Mouse (Mus musculus): Measurements from ENCODE around the gene Flt4. TPM values are rescaled to one million over a fixed set of nuclear protein-coding genes. Genes with fewer than 3 reads are reported as not detected.

Gene Flt4
- polyA plus RNA-seq, 1 experiment from 2014 or later, result 1.8 TPM

- DNase-seq (ENCODE audit: low spot score) (no peak), ATAC-seq (no peak; the same call in 1 of the 2 replicates)
- Histone ChIP-seq H3K36me3 (ENCODE audit: control insufficient read depth, insufficient read depth, low read length) (peaks cover 10% of the 10 kb centered on the region), H3K4me2 (ENCODE audit: low read length) (no peak overlapping the region), H3K9me3 (replicated peaks; ENCODE audit: control insufficient read depth, low read length) (no peaks in the 10 kb centered on the region), H3K4me1 (ENCODE audit: control insufficient read depth, insufficient read depth, low read length) (no peaks in the 10 kb centered on the region), H3K27me3 (replicated peaks; ENCODE audit: control insufficient read depth, insufficient read depth, low read length) (no peaks in the 10 kb centered on the region), H3K27ac (ENCODE audit: low read depth, low read length) (no peak overlapping the region), H3K9ac (ENCODE audit: low read length) (no peak overlapping the region), H3K4me3 (ENCODE audit: low read depth, low read length) (no peak overlapping the region)
- 78% methylated on average over 12 of the region's 12 CpGs for WGBS
Observed at GRCm38 (mm10) chr11:49664262-49665140, 55.4 kb downstream of the Flt4 start.

- Histone ChIP-seq H3K27ac (ENCODE audit: low read depth, low read length) (no peak overlapping the region), H3K9me3 (replicated peaks; ENCODE audit: control insufficient read depth, low read length) (no peaks in the 10 kb centered on the region), H3K4me1 (ENCODE audit: control insufficient read depth, insufficient read depth, low read length) (no peaks in the 10 kb centered on the region), H3K9ac (ENCODE audit: low read length) (no peak overlapping the region), H3K4me3 (ENCODE audit: low read depth, low read length) (no peak overlapping the region), H3K27me3 (replicated peaks; ENCODE audit: control insufficient read depth, insufficient read depth, low read length) (no peaks in the 10 kb centered on the region), H3K36me3 (ENCODE audit: control insufficient read depth, insufficient read depth, low read length) (peaks cover 15% of the 10 kb centered on the region), H3K4me2 (ENCODE audit: low read length) (no peak overlapping the region)
- DNase-seq (ENCODE audit: low spot score) (no peak), ATAC-seq (no peak)
- 80% methylated on average over 4 of the region's 4 CpGs for WGBS
Observed at GRCm38 (mm10) chr11:49665462-49665861, 56.4 kb downstream of the Flt4 start.

DNA sequence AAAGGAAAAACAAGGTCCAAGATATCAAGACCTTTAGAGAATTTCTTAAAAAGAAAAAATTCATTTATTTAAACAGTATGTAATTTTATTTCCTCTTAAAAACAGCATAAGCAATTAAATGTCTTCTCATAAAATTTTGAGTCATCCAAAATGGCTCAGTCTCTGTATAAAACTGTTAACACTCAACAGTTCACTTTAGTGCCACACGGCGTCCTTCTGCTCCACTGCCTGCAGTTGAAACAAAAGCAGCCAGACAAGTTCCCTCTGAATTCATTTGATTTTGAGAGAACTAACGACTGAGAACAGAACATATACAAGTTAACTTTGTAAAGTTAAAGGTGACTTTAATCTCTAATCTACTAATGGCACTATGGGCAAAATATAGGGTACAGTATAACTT lies 64.4 kb downstream of the Flt4 start:
- H3K27me3 ChIP-seq (replicated peaks; ENCODE audit: control insufficient read depth, insufficient read depth, low read length), result no peaks in the 10 kb centered on the region
- H3K4me1 ChIP-seq (ENCODE audit: control insufficient read depth, insufficient read depth, low read length), result no peaks in the 10 kb centered on the region
- no peak overlapping the region for H3K4me3 ChIP-seq (ENCODE audit: low read depth, low read length)
- no peaks in the 10 kb centered on the region for H3K9me3 ChIP-seq (replicated peaks; ENCODE audit: control insufficient read depth, low read length)
- no peak overlapping the region for H3K27ac ChIP-seq (ENCODE audit: low read depth, low read length)
- ATAC-seq (no peak), DNase-seq (ENCODE audit: low spot score) (no peak)
- peaks cover 64% of the 10 kb centered on the region for H3K36me3 ChIP-seq (ENCODE audit: control insufficient read depth, insufficient read depth, low read length)
- H3K9ac ChIP-seq (ENCODE audit: low read length), result no peak overlapping the region
- WGBS, result 55% methylated on average over 3 of the region's 3 CpGs
- no peak overlapping the region for H3K4me2 ChIP-seq (ENCODE audit: low read length)

DNA sequence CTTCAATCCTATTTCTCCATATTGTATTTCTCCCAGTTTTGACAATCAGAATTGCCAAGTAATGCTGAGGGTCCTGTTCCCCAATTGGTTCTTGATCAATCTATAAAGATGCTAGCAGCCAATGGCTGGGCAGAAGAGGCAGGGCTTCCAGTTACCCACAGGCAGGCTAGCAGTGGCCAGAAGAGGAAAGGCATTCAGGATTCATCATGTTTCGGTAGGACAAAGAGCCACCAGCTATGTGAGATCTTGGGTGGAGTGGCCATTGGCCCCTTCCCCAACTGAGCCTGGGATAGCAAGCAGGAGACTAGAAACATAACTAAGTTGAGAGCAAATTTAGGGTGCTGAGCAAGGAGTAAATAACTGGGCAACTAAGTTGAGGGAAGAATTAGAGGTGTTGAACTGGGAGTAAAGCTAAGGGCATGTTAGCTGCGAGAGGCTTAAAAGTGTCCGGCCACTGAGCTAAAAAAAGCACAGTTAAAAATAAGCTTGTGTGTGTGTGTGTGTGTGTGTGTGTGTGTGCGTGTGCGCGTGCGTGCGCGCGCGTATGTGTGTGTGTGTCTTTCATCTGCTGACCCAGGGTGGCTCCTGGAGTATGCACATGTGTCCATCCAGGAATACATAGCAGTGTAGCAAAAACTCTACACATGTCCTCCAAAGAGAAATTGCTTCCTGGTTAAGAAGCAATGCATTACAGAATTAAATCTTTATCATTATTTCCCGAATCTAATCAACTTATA lies 75.3 kb downstream of the Flt4 start:
- H3K4me2 ChIP-seq (ENCODE audit: low read length), result no peak overlapping the region
- H3K4me3 ChIP-seq (ENCODE audit: low read depth, low read length), result no peak overlapping the region
- no peaks in the 10 kb centered on the region for H3K27me3 ChIP-seq (replicated peaks; ENCODE audit: control insufficient read depth, insufficient read depth, low read length)
- H3K9me3 ChIP-seq (replicated peaks; ENCODE audit: control insufficient read depth, low read length), result no peaks in the 10 kb centered on the region
- DNase-seq (ENCODE audit: low spot score), result no peak
- no peak for ATAC-seq
- 95% methylated on average over 12 of the region's 12 CpGs for WGBS
- no peak overlapping the region for H3K27ac ChIP-seq (ENCODE audit: low read depth, low read length)
- no peak overlapping the region for H3K9ac ChIP-seq (ENCODE audit: low read length)
- H3K36me3 ChIP-seq (ENCODE audit: control insufficient read depth, insufficient read depth, low read length), result peaks cover 85% of the 10 kb centered on the region
- no peaks in the 10 kb centered on the region for H3K4me1 ChIP-seq (ENCODE audit: control insufficient read depth, insufficient read depth, low read length)

- Histone ChIP-seq H3K27ac (ENCODE audit: low read depth, low read length) (no peak overlapping the region), H3K4me3 (ENCODE audit: low read depth, low read length) (no peak overlapping the region), H3K9me3 (replicated peaks; ENCODE audit: control insufficient read depth, low read length) (no peaks in the 10 kb centered on the region), H3K9ac (ENCODE audit: low read length) (no peak overlapping the region), H3K4me1 (ENCODE audit: control insufficient read depth, insufficient read depth, low read length) (no peaks in the 10 kb centered on the region), H3K4me2 (ENCODE audit: low read length) (no peak overlapping the region), H3K27me3 (replicated peaks; ENCODE audit: control insufficient read depth, insufficient read depth, low read length) (no peaks in the 10 kb centered on the region), H3K36me3 (ENCODE audit: control insufficient read depth, insufficient read depth, low read length) (peaks cover 32% of the 10 kb centered on the region)
- ATAC-seq, result no peak
- 98% methylated on average over 3 of the region's 3 CpGs for WGBS
- DNase-seq (ENCODE audit: low spot score), result no peak
Observed at GRCm38 (mm10) chr11:49695013-49695412, 86.0 kb downstream of the Flt4 start.

- Histone ChIP-seq H3K4me1 (ENCODE audit: control insufficient read depth, insufficient read depth, low read length) (no peaks in the 10 kb centered on the region), H3K9ac (ENCODE audit: low read length) (no peak overlapping the region), H3K4me2 (ENCODE audit: low read length) (no peak overlapping the region), H3K9me3 (replicated peaks; ENCODE audit: control insufficient read depth, low read length) (no peaks in the 10 kb centered on the region), H3K4me3 (ENCODE audit: low read depth, low read length) (no peak overlapping the region), H3K27ac (ENCODE audit: low read depth, low read length) (no peak overlapping the region), H3K27me3 (replicated peaks; ENCODE audit: control insufficient read depth, insufficient read depth, low read length) (no peaks in the 10 kb centered on the region), H3K36me3 (ENCODE audit: control insufficient read depth, insufficient read depth, low read length) (peaks cover 28% of the 10 kb centered on the region)
- ATAC-seq (no peak), DNase-seq (ENCODE audit: low spot score) (no peak)
- 87% methylated on average over 2 of the region's 2 CpGs for WGBS
Observed at GRCm38 (mm10) chr11:49695695-49696094, 86.6 kb downstream of the Flt4 start.

GRCm38 (mm10) chr11:49696472-49696871 lies 87.4 kb downstream of the Flt4 start:
- no peak for DNase-seq (ENCODE audit: low spot score)

GRCm38 (mm10) chr11:49697779-49698178 lies 88.7 kb downstream of the Flt4 start:
- no peak for DNase-seq (ENCODE audit: low spot score)
- H3K4me3 ChIP-seq (ENCODE audit: low read depth, low read length), result no peak overlapping the region
- no peak overlapping the region for H3K4me2 ChIP-seq (ENCODE audit: low read length)
- 94% methylated on average over 5 of the region's 5 CpGs for WGBS
- no peak for ATAC-seq
- H3K27ac ChIP-seq (ENCODE audit: low read depth, low read length), result no peak overlapping the region
- no peaks in the 10 kb centered on the region for H3K4me1 ChIP-seq (ENCODE audit: control insufficient read depth, insufficient read depth, low read length)
- H3K27me3 ChIP-seq (replicated peaks; ENCODE audit: control insufficient read depth, insufficient read depth, low read length), result no peaks in the 10 kb centered on the region
- no peak overlapping the region for H3K9ac ChIP-seq (ENCODE audit: low read length)
- peaks cover 40% of the 10 kb centered on the region for H3K36me3 ChIP-seq (ENCODE audit: control insufficient read depth, insufficient read depth, low read length)
- H3K9me3 ChIP-seq (replicated peaks; ENCODE audit: control insufficient read depth, low read length), result no peaks in the 10 kb centered on the region

More at GRCm38 (mm10) chr11:49696472-49696871, 87.4 kb downstream of the Flt4 start:
- Histone ChIP-seq H3K4me3 (ENCODE audit: low read depth, low read length) (no peak overlapping the region), H3K27me3 (replicated peaks; ENCODE audit: control insufficient read depth, insufficient read depth, low read length) (no peaks in the 10 kb centered on the region), H3K9me3 (replicated peaks; ENCODE audit: control insufficient read depth, low read length) (no peaks in the 10 kb centered on the region), H3K9ac (ENCODE audit: low read length) (no peak overlapping the region), H3K27ac (ENCODE audit: low read depth, low read length) (no peak overlapping the region), H3K36me3 (ENCODE audit: control insufficient read depth, insufficient read depth, low read length) (peaks cover 33% of the 10 kb centered on the region), H3K4me1 (ENCODE audit: control insufficient read depth, insufficient read depth, low read length) (no peaks in the 10 kb centered on the region), H3K4me2 (ENCODE audit: low read length) (no peak overlapping the region)
- ATAC-seq, result no peak
- 91% methylated on average over 2 of the region's 2 CpGs for WGBS

- Histone ChIP-seq H3K27me3 (replicated peaks; ENCODE audit: control insufficient read depth, insufficient read depth, low read length) (no peaks in the 10 kb centered on the region), H3K4me1 (ENCODE audit: control insufficient read depth, insufficient read depth, low read length) (no peaks in the 10 kb centered on the region), H3K4me2 (ENCODE audit: low read length) (no peak overlapping the region), H3K9ac (ENCODE audit: low read length) (no peak overlapping the region), H3K36me3 (ENCODE audit: control insufficient read depth, insufficient read depth, low read length) (peaks cover 44% of the 10 kb centered on the region), H3K4me3 (ENCODE audit: low read depth, low read length) (no peak overlapping the region), H3K9me3 (replicated peaks; ENCODE audit: control insufficient read depth, low read length) (no peaks in the 10 kb centered on the region), H3K27ac (ENCODE audit: low read depth, low read length) (no peak overlapping the region)
- DNase-seq (ENCODE audit: low spot score), result no peak
- ATAC-seq, result no peak
- WGBS, result 98% methylated on average over 1 of the region's 1 CpGs
Observed at GRCm38 (mm10) chr11:49699079-49699478, 90.0 kb downstream of the Flt4 start.

All from forebrain, embryonic 14.5 days (tissue).